Mouse (Mus musculus) CH12F3 (cell line): ENCODE results near the gene Gm3317.
"Not testable (repeated sequence)": the region's sequence is repeated elsewhere in the genome, so short reads cannot be mapped to it uniquely, and the experiment has no call there.

Experiments used
- in situ Hi-C: fragments of 300-500 bp; cut with MboI; formaldehyde crosslinking; loops from 2 replicates; pipeline ENCODE4 v1.14.3; 2020; ENCODE audit warnings: low sequenced_read_pairs

Gm3317 gene

DNA sequence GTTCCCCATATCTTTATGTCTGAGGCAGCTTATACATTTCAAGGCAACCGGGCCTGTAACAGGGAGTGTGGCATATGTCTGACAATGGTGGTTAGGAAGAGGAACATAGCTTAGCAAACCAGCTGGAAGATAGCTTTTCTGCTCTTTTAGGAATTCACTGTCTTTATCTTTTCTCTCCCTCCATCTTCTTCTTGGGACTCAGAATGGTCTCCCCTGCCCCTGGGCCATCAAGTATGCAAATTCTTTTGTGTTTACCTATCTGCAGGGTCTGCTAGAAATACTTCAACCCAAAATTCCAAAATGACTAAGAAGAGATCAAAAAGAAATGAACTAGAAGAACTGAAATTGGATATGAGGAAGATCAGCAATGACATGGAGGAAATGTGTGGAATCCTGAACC is at the start of gene Gm3317:
TSS of gene Gm3317 (plus strand) at position 301 of the 400 bp plus-strand sequence.
- in situ Hi-C loops, result not testable (repeated sequence)

DNA sequence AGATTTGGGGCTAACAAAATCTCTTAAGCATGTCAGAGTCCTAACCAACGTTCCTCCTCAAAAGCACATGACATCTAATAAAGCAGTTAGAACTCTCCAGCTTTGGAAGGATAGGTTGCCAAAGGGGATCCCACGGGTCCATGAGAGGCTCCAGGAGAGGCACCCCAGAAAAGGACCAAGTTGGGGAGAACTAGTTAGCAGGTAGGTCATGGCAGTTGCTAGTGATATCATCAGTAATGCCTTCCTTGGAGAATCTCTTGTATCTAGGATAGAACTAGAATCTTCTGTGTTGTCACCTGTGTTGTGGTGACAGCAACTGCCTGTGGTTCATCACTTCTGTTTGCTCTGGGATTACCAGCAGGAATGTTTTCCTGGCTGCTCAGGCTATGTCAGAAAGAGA is 33.1 kb upstream of the Gm3317 start, which contains the start of gene Gm8279:
TSS of gene Gm8279 (plus strand) at position 301 of the 400 bp plus-strand sequence.
- in situ Hi-C loops, result not testable (repeated sequence)

DNA sequence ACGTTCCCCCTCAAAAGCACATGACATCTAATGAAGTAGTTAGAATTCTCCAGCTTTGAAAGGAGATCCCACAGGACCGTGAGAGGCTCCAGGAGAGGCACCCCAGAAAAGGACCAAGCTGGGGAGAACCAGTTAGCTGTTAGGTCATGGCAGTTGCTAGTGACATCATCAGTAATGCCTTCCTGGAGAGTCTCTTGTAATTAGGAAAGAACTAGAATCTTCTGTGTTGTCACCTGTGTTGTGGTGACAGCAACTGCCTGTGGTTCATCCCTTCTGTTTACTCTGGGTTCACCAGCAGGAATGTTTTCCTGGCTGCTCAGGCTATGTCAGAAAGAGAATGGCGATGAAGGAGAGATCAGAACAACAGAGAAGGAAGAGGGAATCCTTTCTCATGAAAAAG is 21.2 kb downstream of the Gm3317 start, which contains the start of gene Gm8271:
TSS of gene Gm8271 (plus strand) at position 301 of the 400 bp plus-strand sequence.
- in situ Hi-C loops, result not testable (repeated sequence)
